Mouse (Mus musculus) gastrocnemius, adult 18-20 months (tissue): ENCODE results near the gene Acp1. TPM values are rescaled to one million over a fixed set of nuclear protein-coding genes. Genes with fewer than 3 reads are reported as not detected.

Experiments used
- DNase-seq: peaks from one replicate; pipeline ENCODE4 v3.0.0; 2021; ENCODE audit warnings: low spot score
- long read RNA-seq, 2 experiments: library from polyadenylated mRNA; stranded (forward); transcript quantifications; one replicate each; pipeline ENCODE4 v2.0.0; 2021
- total RNA-seq, 2 experiments: library from RNA; stranded (reverse); gene quantifications; 2 replicates each; pipeline ENCODE4 v1.2.3; 2021

Acp1 gene
- 10 to 100 TPM; 31.1 to 36.5 TPM for total RNA-seq
- long read RNA-seq, experiment 1, transcript Acp1-202 (6 exons, 2,754 nt): minor isoform, 33 of 94 reads
- long read RNA-seq, experiment 1, transcript Acp1-201 (6 exons, 3,066 nt): major isoform, 60 of 94 reads
- long read RNA-seq, experiment 1, partial matches to known transcripts: 1 of 94 reads
- long read RNA-seq, experiment 1, other reads (novel, unspliced or antisense): 0 of 94 reads
- long read RNA-seq, experiment 2, transcript Acp1-201 (6 exons, 3,066 nt): major isoform, 46 of 76 reads
- long read RNA-seq, experiment 2, transcript Acp1-202 (6 exons, 2,754 nt): minor isoform, 29 of 76 reads
- long read RNA-seq, experiment 2, partial matches to known transcripts: 0 of 76 reads
- long read RNA-seq, experiment 2, other reads (novel, unspliced or antisense): 1 of 76 reads

DNA sequence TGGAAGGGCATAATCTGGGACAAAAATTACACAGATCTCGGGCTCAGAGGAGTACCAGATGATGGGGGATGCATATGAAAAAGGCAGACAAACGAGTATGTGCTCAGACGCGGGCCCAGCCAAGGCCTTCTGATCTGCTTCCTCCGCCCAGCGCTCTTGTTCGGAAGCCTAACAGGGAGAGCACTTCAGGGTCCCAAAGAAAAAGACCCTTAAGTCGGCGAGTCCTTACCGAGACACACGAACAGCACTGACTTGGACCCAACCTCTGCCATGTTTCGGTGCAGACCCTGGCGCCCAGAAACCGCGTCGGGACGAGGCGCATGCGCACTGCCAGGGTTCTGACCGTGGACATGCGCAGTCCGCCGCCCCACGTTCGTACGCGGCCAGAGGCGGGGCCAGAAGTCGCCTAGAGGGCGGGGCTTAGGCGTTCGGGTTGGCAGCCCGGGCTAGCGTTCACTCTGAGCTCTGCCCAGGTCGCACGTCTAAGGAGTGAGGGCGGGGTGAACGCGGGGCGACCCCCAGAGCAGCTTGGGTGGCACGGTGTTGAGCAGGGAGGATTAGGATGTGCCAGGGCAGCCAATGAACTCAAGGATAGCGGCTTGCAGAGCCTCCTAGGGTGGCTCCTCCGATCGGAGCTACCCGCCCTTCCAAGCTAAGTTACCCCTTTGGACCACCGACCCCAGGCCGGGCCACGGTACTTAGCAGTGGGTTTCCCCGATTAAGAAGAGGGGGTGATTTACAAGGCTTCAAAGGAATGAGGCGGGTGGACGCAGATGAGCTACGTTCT lies at the start of gene Acp1, which contains the start of gene Sh3yl1:
TSS of gene Acp1 (minus strand) at position 329 of the 787 bp plus-strand sequence.
TSS of gene Sh3yl1 (plus strand) at position 408 of the 787 bp plus-strand sequence.
- peak; percentile 95 for DNase-seq

- DNase-seq: no peak
Observed at GRCm38 (mm10) chr12:30944197-30944596, 32.8 kb upstream of the Acp1 start.

- no peak for DNase-seq
Observed at GRCm38 (mm10) chr12:30943057-30943986, 31.9 kb upstream of the Acp1 start.

- no peak for DNase-seq
Observed at GRCm38 (mm10) chr12:30936899-30937298, 25.5 kb upstream of the Acp1 start.

DNA sequence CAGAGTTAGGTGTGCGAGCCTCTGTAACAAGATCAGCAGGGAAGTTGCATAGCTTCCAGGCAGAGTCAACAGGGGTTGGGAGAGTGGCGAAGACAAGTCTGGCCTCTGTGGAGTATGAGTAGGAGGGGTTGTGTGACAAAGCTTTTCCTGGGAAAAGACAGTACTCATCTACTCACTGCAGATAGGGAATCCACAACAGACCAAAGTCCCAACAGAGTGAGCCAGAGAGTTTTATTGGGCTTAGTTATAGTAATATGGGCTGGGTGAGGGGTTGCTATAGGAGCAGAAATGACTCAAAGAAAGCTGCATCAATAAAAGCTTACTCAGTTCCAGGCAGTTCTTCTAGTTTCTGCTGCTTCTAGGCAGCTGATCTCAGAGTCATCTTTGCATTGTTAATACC lies 21.9 kb upstream of the Acp1 start:
- no peak for DNase-seq

GRCm38 (mm10) chr12:30928182-30928581 lies 16.8 kb upstream of the Acp1 start:
- no peak for DNase-seq

GRCm38 (mm10) chr12:30922401-30922800 lies 11.0 kb upstream of the Acp1 start:
- DNase-seq: no peak

GRCm38 (mm10) chr12:30912840-30913239 lies 1.5 kb upstream of the Acp1 start:
- no peak for DNase-seq

DNA sequence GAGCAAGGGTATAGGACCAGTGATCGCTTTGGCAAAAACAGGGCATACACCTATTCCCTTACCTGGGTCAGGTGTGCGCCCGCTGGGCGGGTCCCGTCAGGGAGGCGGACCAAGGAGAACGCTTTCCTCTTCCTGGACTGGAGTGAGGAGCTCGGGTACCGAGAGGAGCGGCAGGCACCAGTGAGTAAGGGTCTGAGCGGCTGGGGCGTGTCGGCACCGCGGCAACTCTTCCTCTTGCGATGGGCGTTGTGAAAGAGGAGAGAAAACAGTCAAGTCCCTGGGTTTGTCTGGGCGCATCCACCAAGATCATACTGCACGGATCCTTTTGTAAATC lies 626 bp upstream of the Acp1 start:
- DNase-seq: peak; percentile 20

DNA sequence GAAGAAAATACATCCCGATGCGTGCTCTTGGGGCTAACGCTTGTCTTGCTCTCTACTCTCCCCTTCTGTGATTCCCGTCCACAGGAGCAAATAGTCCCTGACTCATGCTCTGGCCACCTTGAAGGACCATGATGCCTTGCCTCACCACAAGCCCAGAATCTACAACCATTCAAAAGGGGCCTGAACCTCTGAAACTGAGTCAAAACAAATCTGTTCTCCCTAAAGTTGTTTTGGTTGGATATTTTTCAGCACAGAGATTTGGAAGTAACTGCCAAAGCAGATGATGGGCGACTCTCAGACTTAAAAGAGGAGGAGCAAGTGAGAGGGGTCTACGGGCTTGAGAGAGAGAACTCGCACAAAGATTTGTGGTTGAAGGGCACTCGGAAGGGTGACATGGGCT lies 529 bp downstream of the Acp1 start:
- peak; percentile 4 for DNase-seq

- no peak for DNase-seq
Observed at GRCm38 (mm10) chr12:30909881-30910280, 1.5 kb downstream of the Acp1 start.

- DNase-seq: no peak
Observed at GRCm38 (mm10) chr12:30908658-30909057, 2.7 kb downstream of the Acp1 start.

- no peak for DNase-seq
Observed at GRCm38 (mm10) chr12:30897039-30897438, 14.3 kb downstream of the Acp1 start.

DNA sequence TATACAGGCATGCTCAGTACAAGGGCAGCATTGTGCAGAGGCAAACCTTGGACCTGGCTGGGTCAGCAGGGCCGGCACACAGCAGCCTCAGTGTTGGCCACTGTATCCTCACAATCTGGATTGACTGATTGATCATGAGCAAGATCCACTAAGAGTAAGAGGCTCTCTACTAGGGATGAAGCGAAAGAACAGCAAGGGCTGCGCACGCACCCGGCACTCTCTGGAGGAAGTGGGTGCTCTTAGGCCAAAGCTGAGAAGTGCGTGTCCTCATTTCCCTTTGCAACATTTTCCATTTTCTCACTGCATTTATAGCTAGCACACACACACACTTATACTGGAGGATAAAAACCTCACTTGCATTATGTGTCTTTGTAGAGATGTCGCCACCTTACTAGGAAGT lies 20.0 kb downstream of the Acp1 start:
- no peak for DNase-seq

GRCm38 (mm10) chr12:30890067-30890466 lies 21.3 kb downstream of the Acp1 start:
- peak; percentile 55 for DNase-seq

DNA sequence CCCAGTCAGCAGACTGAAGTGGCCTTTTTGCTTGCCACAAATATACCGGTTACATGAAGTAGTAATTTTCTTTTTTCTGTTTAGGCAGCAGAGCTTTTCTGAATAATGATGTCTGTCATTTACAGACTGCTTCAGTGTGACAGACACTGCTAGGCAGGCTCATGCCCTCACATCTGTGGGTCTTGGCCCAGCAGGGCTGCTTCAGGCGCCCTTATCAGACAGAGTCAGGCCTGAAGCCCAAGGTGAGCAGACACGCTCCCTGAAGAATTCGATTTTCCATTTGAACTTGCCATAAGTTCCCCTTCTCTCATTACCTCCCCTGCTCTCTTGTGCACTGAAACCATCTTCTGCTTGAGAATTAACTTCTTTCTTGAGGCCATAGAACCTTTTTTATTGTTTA lies 23.4 kb downstream of the Acp1 start:
- DNase-seq: no peak

- DNase-seq: peak; percentile 43
Observed at GRCm38 (mm10) chr12:30885891-30886290, 25.5 kb downstream of the Acp1 start.

DNA sequence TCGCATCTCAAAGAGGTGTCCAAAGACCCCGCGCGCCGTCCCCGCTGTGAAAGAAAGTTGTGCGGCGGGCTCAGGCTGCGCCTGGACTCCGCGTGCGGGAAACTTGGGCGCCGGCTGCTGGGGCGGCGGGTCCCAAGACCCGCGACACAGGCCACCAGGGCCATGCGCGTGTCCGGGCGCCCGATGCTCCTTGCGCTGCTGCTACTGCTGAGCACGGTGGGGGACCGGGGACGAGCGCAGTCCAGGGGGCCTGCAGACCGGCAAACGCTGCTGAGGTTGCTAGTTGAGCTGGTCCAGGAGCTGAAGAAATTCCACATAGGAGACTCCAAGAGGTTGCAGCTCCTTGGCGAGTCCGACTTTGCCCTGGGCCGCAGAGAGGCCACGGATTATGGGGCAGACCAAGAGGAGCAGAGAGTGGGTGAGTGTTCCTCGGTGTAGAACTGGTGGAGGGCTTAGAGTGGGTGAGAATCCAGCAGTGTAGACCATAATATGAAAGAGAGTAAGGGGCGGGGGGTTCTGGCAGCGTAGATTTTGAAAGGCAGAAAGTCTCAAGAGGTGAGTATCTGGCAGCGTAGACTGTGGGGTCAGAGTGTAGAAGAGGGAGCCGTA lies 26.7 kb downstream of the Acp1 start:
- DNase-seq: no peak

DNA sequence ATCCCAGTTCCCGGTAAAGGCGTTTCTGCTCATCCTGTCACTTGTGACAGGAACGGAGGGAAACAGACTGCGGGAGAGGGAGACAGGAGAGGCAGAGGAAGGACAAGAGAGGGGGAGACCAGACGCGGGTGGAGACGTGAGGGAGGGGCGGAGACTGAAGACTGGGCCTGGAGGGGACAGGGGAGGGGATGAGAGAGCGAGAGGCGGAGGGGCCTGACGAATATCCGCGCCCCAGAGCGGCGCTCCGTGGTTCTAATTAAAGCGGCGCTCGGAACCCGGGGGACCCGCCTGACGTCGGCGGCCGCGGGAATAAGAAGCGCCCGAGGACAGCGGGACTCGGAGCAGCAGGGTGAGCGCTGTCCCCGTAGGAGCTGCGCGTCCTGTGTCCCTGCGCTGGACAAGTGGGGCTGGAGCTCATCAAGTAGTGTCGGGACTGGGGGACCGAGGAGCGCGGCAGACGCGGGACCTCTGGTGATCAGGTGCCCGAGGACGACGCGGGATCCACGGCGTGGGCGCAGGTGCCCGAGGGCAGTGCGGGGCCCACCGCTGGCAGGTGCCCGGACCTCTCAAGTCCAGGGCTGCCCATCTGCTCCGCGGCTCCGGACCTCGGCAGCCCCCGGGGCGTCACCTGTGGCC lies 27.3 kb downstream of the Acp1 start, which contains the start of gene Alkal2:
TSS of gene Alkal2 (plus strand) at position 337 of the 636 bp plus-strand sequence.
- peak; percentile 31 for DNase-seq

- DNase-seq: no peak
Observed at GRCm38 (mm10) chr12:30883592-30883985, 27.8 kb downstream of the Acp1 start.

- no peak for DNase-seq
Observed at GRCm38 (mm10) chr12:30879447-30879846, 31.9 kb downstream of the Acp1 start.
